Mouse (Mus musculus): ENCODE data around the gene Narf.

DNA sequence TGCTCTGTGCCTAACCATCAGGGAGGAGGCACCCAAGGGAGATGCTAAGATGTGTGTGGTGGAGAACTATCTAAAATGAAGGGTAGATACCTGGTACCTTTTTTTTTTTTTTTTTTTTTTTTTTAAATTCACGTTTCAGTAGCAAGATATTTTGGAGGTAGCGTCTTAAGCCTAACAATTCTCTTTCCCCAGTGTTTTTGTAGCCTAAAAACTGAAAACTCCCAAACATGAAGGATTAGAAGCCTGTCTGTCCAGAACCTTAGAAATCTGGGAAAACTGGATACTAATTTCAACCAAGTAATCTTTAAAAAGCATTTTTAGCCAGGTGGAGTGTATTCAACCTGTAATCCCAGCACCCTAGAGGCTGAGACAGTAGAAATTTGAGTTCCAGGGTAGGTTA is 24.0 kb downstream of the Narf start:
- TF ChIP-seq CTCF (IDR thresholded peaks at IDR 0.05; ENCODE audit: insufficient read depth, low read depth, low read length): no peak
- TF ChIP-seq POLR2A (IDR thresholded peaks at IDR 0.05; ENCODE audit: insufficient read depth, low read depth, low read length): no peak

All from olfactory bulb, adult 2 months (tissue).